Mouse (Mus musculus) MEL (cell line): ENCODE measurements around the gene Fam234b. TPM values are rescaled to one million over a fixed set of nuclear protein-coding genes. Genes with fewer than 3 reads are reported as not detected.

Source experiments
- DNase-seq: peaks from one replicate; pipeline ENCODE4 v3.0.0; 2011; ENCODE audit warnings: low read depth, low spot score
- H3K27ac ChIP-seq: 2 replicates; pipeline ENCODE4 v1.5.1; 2012; ENCODE audit warnings: low read depth, mild to moderate bottlenecking, control low read depth, low read length, moderate library complexity; ENCODE audit not compliant: control insufficient read depth
- H3K27me3 ChIP-seq, 2 experiments: fragments of 150-350 bp in 1 of 2; sonication (generic) in 1 of 2; 2 replicates each; pipeline ENCODE4 v1.6.1; 2012; ENCODE audit warnings: low read length in 2 of 2, mild to moderate bottlenecking in 2 of 2, improper control_type of control experiment in 1 of 2, moderate library complexity in 1 of 2; ENCODE audit not compliant: insufficient read depth in 2 of 2, control insufficient read depth in 1 of 2
- H3K36me3 ChIP-seq, 2 experiments: 2 replicates each; pipeline ENCODE4 v1.6.1; 2012 to 2014; ENCODE audit warnings: low read length in 2 of 2, improper control_type of control experiment in 1 of 2, inconsistent platforms in 1 of 2, mild to moderate bottlenecking in 1 of 2; ENCODE audit not compliant: insufficient read depth in 2 of 2, control insufficient read depth in 1 of 2
- H3K4me1 ChIP-seq, 2 experiments: fragments of 150-350 bp in 1 of 2; sonication (generic) in 1 of 2; 2 replicates each; pipeline ENCODE4 v1.6.1; 2012; ENCODE audit warnings: low read length in 2 of 2, improper control_type of control experiment in 1 of 2, mild to moderate bottlenecking in 1 of 2; ENCODE audit not compliant: insufficient read depth in 2 of 2, control insufficient read depth in 1 of 2
- H3K4me3 ChIP-seq, 2 experiments: fragments of 150-350 bp in 1 of 2; sonication (generic) in 1 of 2; 2 replicates each; pipeline ENCODE4 v1.5.1; 2012; ENCODE audit warnings: low read depth in 2 of 2, low read length in 2 of 2, mild to moderate bottlenecking in 2 of 2, moderate library complexity in 2 of 2, control low read depth in 1 of 2, improper control_type of control experiment in 1 of 2; ENCODE audit not compliant: control insufficient read depth in 1 of 2, insufficient read depth in 1 of 2
- H3K79me2 ChIP-seq: 2 replicates; pipeline ENCODE4 v1.6.1; 2012; ENCODE audit warnings: mild to moderate bottlenecking, low read length, moderate library complexity; ENCODE audit not compliant: control insufficient read depth, poor library complexity, insufficient read depth
- H3K9ac ChIP-seq: 2 replicates; pipeline ENCODE4 v1.6.1; 2012; ENCODE audit warnings: low read depth, mild to moderate bottlenecking, control low read depth, low read length, moderate library complexity; ENCODE audit not compliant: control insufficient read depth, poor library complexity, severe bottlenecking
- H3K9me3 ChIP-seq: fragments of 150-350 bp; sonication (generic); replicated peaks from 2 replicates; pipeline ENCODE4 v1.6.1; 2012; ENCODE audit warnings: mild to moderate bottlenecking, low read length, improper control_type of control experiment, moderate library complexity; ENCODE audit not compliant: insufficient read depth
- BHLHE40 ChIP-seq: IDR thresholded peaks from 2 replicates; pipeline ENCODE4 v1.6.1; 2012; ENCODE audit warnings: low read depth, mild to moderate bottlenecking, inconsistent platforms, low read length, improper control_type of control experiment, borderline replicate concordance
- CHD1 ChIP-seq: IDR thresholded peaks from 2 replicates; pipeline ENCODE4 v1.6.1; 2012; ENCODE audit warnings: low read depth, mild to moderate bottlenecking, inconsistent platforms, low read length, improper control_type of control experiment
- CTCF ChIP-seq, 3 experiments: IDR thresholded peaks in 2 of 3; conservative IDR thresholded peaks in 1 of 3; 2 replicates each; pipeline ENCODE4 v1.5.1; 2011 to 2012; ENCODE audit warnings: low read length in 3 of 3, low read depth in 2 of 3, mild to moderate bottlenecking in 2 of 3, improper control_type of control experiment in 1 of 3, inconsistent platforms in 1 of 3, mixed read lengths in 1 of 3, moderate library complexity in 1 of 3; ENCODE audit not compliant: control insufficient read depth in 1 of 3, insufficient read depth in 1 of 3, poor library complexity in 1 of 3, severe bottlenecking in 1 of 3
- E2F4 ChIP-seq: IDR thresholded peaks from 2 replicates; pipeline ENCODE4 v1.6.1; 2011; ENCODE audit warnings: low read depth, low read length, improper control_type of control experiment, borderline replicate concordance
- ELF1 ChIP-seq: IDR thresholded peaks from 2 replicates; pipeline ENCODE4 v1.6.1; 2014; ENCODE audit warnings: low read depth, mild to moderate bottlenecking, inconsistent platforms, low read length, improper control_type of control experiment, moderate library complexity
- GABPA ChIP-seq: IDR thresholded peaks from 2 replicates; pipeline ENCODE4 v1.6.1; 2012; ENCODE audit warnings: low read depth, mild to moderate bottlenecking, inconsistent platforms, low read length, improper control_type of control experiment, moderate library complexity
- JUND ChIP-seq: IDR thresholded peaks from 2 replicates; pipeline ENCODE4 v1.6.1; 2011; ENCODE audit warnings: low read depth, mild to moderate bottlenecking, improper control_type of control experiment, low read length
- KAT2A ChIP-seq: conservative IDR thresholded peaks from 2 replicates; pipeline ENCODE4 v1.6.1; 2012; ENCODE audit warnings: low read depth, low read length, improper control_type of control experiment, inconsistent platforms
- MAX ChIP-seq: IDR thresholded peaks from 2 replicates; pipeline ENCODE4 v1.6.1; 2011; ENCODE audit warnings: low read length, improper control_type of control experiment
- MAZ ChIP-seq: IDR thresholded peaks from 2 replicates; pipeline ENCODE4 v1.6.1; 2012; ENCODE audit warnings: low read depth, mild to moderate bottlenecking, inconsistent platforms, low read length, improper control_type of control experiment
- MYB ChIP-seq: IDR thresholded peaks from 2 replicates; pipeline ENCODE4 v1.6.1; 2011; ENCODE audit warnings: mild to moderate bottlenecking, low read depth, low read length, improper control_type of control experiment
- MYC ChIP-seq: IDR thresholded peaks from 2 replicates; pipeline ENCODE4 v1.6.1; 2011; ENCODE audit warnings: low read depth, mild to moderate bottlenecking, low read length, improper control_type of control experiment, moderate library complexity
- NELFE ChIP-seq: IDR thresholded peaks from 2 replicates; pipeline ENCODE4 v1.6.1; 2011; ENCODE audit warnings: low read depth, low read length, improper control_type of control experiment
- NRF1 ChIP-seq: IDR thresholded peaks from 2 replicates; pipeline ENCODE4 v1.6.1; 2014; ENCODE audit warnings: low read depth, mild to moderate bottlenecking, inconsistent platforms, low read length, improper control_type of control experiment, moderate library complexity; ENCODE audit not compliant: poor library complexity, insufficient read depth, severe bottlenecking
- POLR2AphosphoS2 ChIP-seq: IDR thresholded peaks from 2 replicates; pipeline ENCODE4 v1.6.1; 2011; ENCODE audit warnings: low read length, improper control_type of control experiment
- POLR2AphosphoS5 ChIP-seq: IDR thresholded peaks from 2 replicates; pipeline ENCODE4 v1.6.1; 2012; ENCODE audit warnings: low read depth, borderline replicate concordance, mild to moderate bottlenecking, inconsistent platforms, low read length, moderate library complexity, mixed read lengths
- RAD21 ChIP-seq: IDR thresholded peaks from 2 replicates; pipeline ENCODE4 v1.6.1; 2011; ENCODE audit warnings: mild to moderate bottlenecking, low read depth, low read length, improper control_type of control experiment
- SMC3 ChIP-seq: IDR thresholded peaks from 2 replicates; pipeline ENCODE4 v1.6.1; 2011; ENCODE audit warnings: low read depth, low read length, improper control_type of control experiment
- TAL1 ChIP-seq: IDR thresholded peaks from 2 replicates; pipeline ENCODE4 v1.6.1; 2012; ENCODE audit warnings: mild to moderate bottlenecking, inconsistent platforms, low read length, moderate library complexity, mixed read lengths
- TBP ChIP-seq: IDR thresholded peaks from 2 replicates; pipeline ENCODE4 v1.8.0; 2011; ENCODE audit warnings: low read depth, low read length, improper control_type of control experiment
- TCF12 ChIP-seq: IDR thresholded peaks from 2 replicates; pipeline ENCODE4 v1.6.1; 2014; ENCODE audit warnings: low read depth, mild to moderate bottlenecking, inconsistent platforms, low read length, improper control_type of control experiment, moderate library complexity
- USF2 ChIP-seq, 2 experiments: IDR thresholded peaks; 2 replicates each; pipeline ENCODE4 v1.6.1; 2011 to 2012; ENCODE audit warnings: improper control_type of control experiment in 2 of 2, low read length in 2 of 2, borderline replicate concordance in 1 of 2, inconsistent platforms in 1 of 2, low read depth in 1 of 2, mild to moderate bottlenecking in 1 of 2; ENCODE audit not compliant: insufficient read depth in 1 of 2
- ZKSCAN1 ChIP-seq: IDR thresholded peaks from 2 replicates; pipeline ENCODE4 v1.6.1; 2012; ENCODE audit warnings: low read depth, mild to moderate bottlenecking, inconsistent platforms, low read length, improper control_type of control experiment, moderate library complexity
- ZMIZ1 ChIP-seq: IDR thresholded peaks from 2 replicates; pipeline ENCODE4 v1.6.1; 2012; ENCODE audit warnings: low read depth, mild to moderate bottlenecking, inconsistent platforms, low read length, improper control_type of control experiment, moderate library complexity
- ZNF384 ChIP-seq: IDR thresholded peaks from 2 replicates; pipeline ENCODE4 v1.6.1; 2012; ENCODE audit warnings: low read depth, mild to moderate bottlenecking, inconsistent platforms, low read length, improper control_type of control experiment
- polyA plus RNA-seq, 2 experiments: library from polyadenylated mRNA; stranded (reverse) in 1 of 2; unstranded in 1 of 2; fragments of >175 nt in 1 of 2; fragments of >200 nt in 1 of 2; gene quantifications; 2 replicates each; pipeline versions ENCODE4 v1.2.1 to v1.2.4; 2012; ENCODE audit warnings: low replicate concordance in 2 of 2, low read depth in 1 of 2; ENCODE audit not compliant: insufficient read length in 2 of 2, insufficient read depth in 1 of 2, missing spikeins in 1 of 2
- total RNA-seq: library from RNA; depleted of rRNA; stranded (reverse); fragments of 300-350 nt; gene quantifications from 2 replicates; pipeline ENCODE4 v1.2.3, GENCODE M21; 2012

The Fam234b gene
- total and polyA plus RNA-seq, 3 experiments, result 12.2 to 20.5 TPM; not detected in 1

- H3K4me3 ChIP-seq, result no peak overlapping the region
- H3K27me3 ChIP-seq, result no peaks in the 10 kb centered on the region
- H3K27ac ChIP-seq, result no peak overlapping the region
- TF ChIP-seq JUND (no peak), ZNF384 (no peak), NRF1 (no peak), POLR2AphosphoS5 (no peak), TAL1 (no peak), TCF12 (no peak), GABPA (no peak), USF2 (IDR thresholded peaks at IDR 0.05; ENCODE audit: borderline replicate concordance in 1 of 2, insufficient read depth in 1 of 2, low read depth in 1 of 2, low read length in 2 of 2) (no peak), CHD1 (no peak), MAX (no peak), MAZ (no peak), TBP (no peak), KAT2A (no peak), NELFE (no peak), POLR2AphosphoS2 (no peak)
- H3K4me1 ChIP-seq, result no peaks in the 10 kb centered on the region
- DNase-seq, result no peak
- H3K9ac ChIP-seq, result no peak overlapping the region
- no peaks in the 10 kb centered on the region for H3K79me2 ChIP-seq
- H3K9me3 ChIP-seq, result no peaks in the 10 kb centered on the region
- H3K36me3 ChIP-seq, result no peaks in the 10 kb centered on the region
Observed at GRCm38 (mm10) chr6:135149722-135150121, 48.1 kb upstream of the Fam234b start.

- Histone ChIP-seq H3K4me3 (no peak overlapping the region), H3K27ac (no peak overlapping the region), H3K27me3 (no peaks in the 10 kb centered on the region), H3K9me3 (no peaks in the 10 kb centered on the region), H3K4me1 (no peaks in the 10 kb centered on the region), H3K9ac (no peak overlapping the region), H3K36me3 (no peaks in the 10 kb centered on the region), H3K79me2 (no peaks in the 10 kb centered on the region)
- TF ChIP-seq E2F4 (no peak), KAT2A (no peak), ELF1 (no peak), BHLHE40 (no peak), ZKSCAN1 (no peak), CTCF (IDR thresholded peaks at IDR 0.05 in 2 of 3, conservative IDR thresholded peaks at IDR 0.05 in 1 of 3; ENCODE audit: control insufficient read depth in 1 of 3, insufficient read depth in 1 of 3, low read depth in 2 of 3, low read length in 3 of 3, poor library complexity in 1 of 3, severe bottlenecking in 1 of 3) (peak in 2 of 3 experiments; percentile 23 to 34; a peak in 3 of 6 replicates), TCF12 (no peak), RAD21 (peak; percentile 35), MYB (no peak), SMC3 (peak; percentile 26; the same call in 1 of the 2 replicates), ZMIZ1 (no peak), MYC (no peak)
- peak; percentile 18 for DNase-seq
Observed at GRCm38 (mm10) chr6:135150311-135150710, 47.5 kb upstream of the Fam234b start.
